Mouse (Mus musculus) neural tube, embryonic 15.5 days (tissue): ENCODE measurements around the gene Vasn. TPM values are rescaled to one million over a fixed set of nuclear protein-coding genes. Genes with fewer than 3 reads are reported as not detected.
A peak's percentile ranks its signal among the peaks of the same experiment; 100 is the strongest.

Source experiments
- ATAC-seq: fragments of 200-750 bp; cut with Nextera tagmentation; 2 replicates; pipeline ENCODE4 v1.8.0; 2017; ENCODE audit warnings: mild to moderate bottlenecking, moderate TSS enrichment, moderate library complexity; ENCODE audit not compliant: low FRiP score
- H3K27ac ChIP-seq: fragments of 300-500 bp; sonication (generic); replicated peaks from 2 replicates; pipeline ENCODE4 v1.5.1; 2015; ENCODE audit warnings: mild to moderate bottlenecking, inconsistent platforms
- H3K27me3 ChIP-seq: fragments of 300-500 bp; sonication (generic); replicated peaks from 2 replicates; pipeline ENCODE4 v1.6.1; 2015; ENCODE audit warnings: inconsistent platforms
- H3K36me3 ChIP-seq: fragments of 300-500 bp; sonication (generic); 2 replicates; pipeline ENCODE4 v1.6.1; 2015; ENCODE audit warnings: inconsistent platforms
- H3K4me1 ChIP-seq: fragments of 300-500 bp; sonication (generic); 2 replicates; pipeline ENCODE4 v1.6.1; 2015; ENCODE audit warnings: inconsistent platforms
- H3K4me2 ChIP-seq: fragments of 300-500 bp; sonication (generic); 2 replicates; pipeline ENCODE4 v1.6.1; 2015; ENCODE audit warnings: inconsistent platforms, mild to moderate bottlenecking, moderate library complexity
- H3K4me3 ChIP-seq: fragments of 300-500 bp; sonication (generic); replicated peaks from 2 replicates; pipeline ENCODE4 v1.5.1; 2015; ENCODE audit warnings: mild to moderate bottlenecking, inconsistent platforms
- H3K9ac ChIP-seq: fragments of 300-500 bp; sonication (generic); replicated peaks from 2 replicates; pipeline ENCODE4 v1.6.1; 2015; ENCODE audit warnings: mild to moderate bottlenecking, inconsistent platforms
- H3K9me3 ChIP-seq: fragments of 300-500 bp; sonication (generic); replicated peaks from 2 replicates; pipeline ENCODE4 v1.6.1; 2016; ENCODE audit warnings: inconsistent platforms
- WGBS: fragments of 180-500 bp; shearing (Covaris S2); methylation state at CpG from one replicate; pipeline ENCODE4 v1.1.7; 2015; ENCODE audit warnings: mixed read lengths; 5-methylcytosine and 5-hydroxymethylcytosine counted together
- polyA plus RNA-seq: library from polyadenylated mRNA; unstranded; fragments of >200 nt; fragmentation: Nextera tagmentation; extraction: Ambion mirVana; gene quantifications from 2 replicates; pipeline ENCODE4 v1.2.1, GENCODE M21; 2015

Gene Vasn
- polyA plus RNA-seq, 1 experiment from 2014 or later: 7.1 TPM

GRCm38 (mm10) chr16:4598891-4599543 is 40.7 kb upstream of the Vasn start:
- Histone ChIP-seq H3K36me3 (no peaks in the 10 kb centered on the region), H3K9me3 (no peaks in the 10 kb centered on the region), H3K27ac (no peak overlapping the region), H3K4me1 (peaks cover 87% of the 10 kb centered on the region), H3K4me3 (no peak overlapping the region), H3K27me3 (no peaks in the 10 kb centered on the region), H3K9ac (no peak overlapping the region; the same call in 1 of the 2 replicates), H3K4me2 (0 out of 2 replicates have a peak overlapping the region, but pooled peaks have one; percentile 95)
- no peak for ATAC-seq
- WGBS: 12% methylated on average over 6 of the region's 6 CpGs

DNA sequence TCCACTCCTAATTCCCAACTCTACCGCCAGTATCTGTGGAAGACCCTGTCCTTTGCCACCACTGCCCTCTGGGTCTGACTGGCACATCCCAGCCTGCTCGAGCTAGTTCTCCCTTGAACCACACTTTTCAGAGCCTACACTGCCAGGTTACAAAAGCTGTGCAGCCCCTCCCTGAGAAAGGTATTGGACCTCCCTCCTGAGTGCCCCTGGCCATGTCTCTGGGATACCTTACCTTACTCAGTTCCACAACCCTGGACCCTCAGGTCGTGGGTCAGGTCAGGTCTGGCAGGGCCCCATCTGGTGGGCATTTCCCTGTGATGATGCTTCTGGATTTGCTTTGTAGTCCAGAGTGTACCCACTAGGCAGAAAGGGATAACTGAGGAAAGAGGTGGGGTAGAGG is 40.1 kb upstream of the Vasn start:
- Histone ChIP-seq H3K9me3 (no peaks in the 10 kb centered on the region), H3K27ac (no peak overlapping the region; the same call in 1 of the 2 replicates), H3K27me3 (no peaks in the 10 kb centered on the region), H3K4me3 (no peak overlapping the region), H3K4me1 (peaks cover 93% of the 10 kb centered on the region), H3K9ac (no peak overlapping the region), H3K4me2 (no peak overlapping the region), H3K36me3 (no peaks in the 10 kb centered on the region)
- 85% methylated on average over 3 of the region's 3 CpGs for WGBS
- no peak for ATAC-seq

DNA sequence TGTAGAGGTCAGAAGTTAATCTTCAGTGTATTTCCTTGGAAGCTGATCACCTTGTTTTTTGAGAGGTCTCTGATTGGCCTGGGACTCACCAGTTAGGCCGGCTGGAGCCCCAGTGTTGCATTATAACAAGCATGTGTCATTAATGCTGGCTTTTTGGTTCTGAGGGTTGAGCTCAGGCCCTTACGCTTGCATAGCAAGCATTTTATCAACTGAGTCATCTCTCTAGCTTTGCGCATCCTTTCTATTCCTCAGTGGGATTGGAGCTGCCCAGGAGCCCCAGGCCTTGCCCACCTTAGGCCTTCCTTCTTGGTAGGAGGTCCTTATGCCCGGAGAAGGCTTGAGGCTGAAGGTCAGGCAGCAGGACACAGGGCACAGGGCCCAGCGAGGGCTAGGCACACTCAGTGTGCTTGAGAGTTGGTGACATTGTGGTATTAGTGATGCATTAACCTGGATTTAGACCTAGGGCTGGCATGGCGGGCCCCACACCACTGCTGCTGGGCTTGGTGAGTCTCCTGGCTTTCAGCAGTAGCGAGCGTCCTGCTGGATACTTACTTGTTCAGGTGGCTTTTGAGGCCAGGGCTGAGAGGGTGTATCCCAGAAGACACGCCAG is 38.9 kb upstream of the Vasn start:
- H3K4me3 ChIP-seq: no peak overlapping the region
- H3K27me3 ChIP-seq: no peaks in the 10 kb centered on the region
- no peaks in the 10 kb centered on the region for H3K36me3 ChIP-seq
- H3K9me3 ChIP-seq: no peaks in the 10 kb centered on the region
- H3K27ac ChIP-seq: no peak overlapping the region
- peaks cover 96% of the 10 kb centered on the region for H3K4me1 ChIP-seq
- H3K9ac ChIP-seq: no peak overlapping the region
- 84% methylated on average over 9 of the region's 9 CpGs for WGBS
- H3K4me2 ChIP-seq: no peak overlapping the region
- no peak for ATAC-seq

DNA sequence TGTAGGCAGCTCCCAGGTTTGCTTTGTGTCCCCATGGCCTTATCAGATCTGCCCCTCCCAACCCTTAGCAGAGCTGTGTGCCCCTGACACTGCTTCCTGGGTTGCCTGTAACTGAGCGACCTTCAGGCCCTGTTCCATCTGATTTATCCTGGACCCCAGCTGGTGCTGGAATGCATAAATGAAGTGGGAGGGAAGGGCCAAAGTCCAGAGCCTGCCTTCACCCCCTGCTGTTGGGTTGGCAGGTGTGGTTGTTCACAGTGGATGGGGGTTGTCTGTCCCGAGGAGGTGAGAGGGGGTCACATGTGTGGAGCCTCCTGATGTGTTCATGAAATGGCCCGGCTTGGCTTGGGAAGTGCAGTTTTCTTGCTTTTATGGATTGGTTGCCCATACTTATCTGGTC is 37.6 kb upstream of the Vasn start:
- Histone ChIP-seq H3K9ac (no peak overlapping the region), H3K9me3 (no peaks in the 10 kb centered on the region), H3K36me3 (no peaks in the 10 kb centered on the region), H3K27me3 (no peaks in the 10 kb centered on the region), H3K27ac (no peak overlapping the region; the same call in 1 of the 2 replicates), H3K4me2 (no peak overlapping the region), H3K4me1 (peaks cover 96% of the 10 kb centered on the region), H3K4me3 (no peak overlapping the region)
- 16% methylated on average over 3 of the region's 3 CpGs for WGBS
- ATAC-seq: no peak

DNA sequence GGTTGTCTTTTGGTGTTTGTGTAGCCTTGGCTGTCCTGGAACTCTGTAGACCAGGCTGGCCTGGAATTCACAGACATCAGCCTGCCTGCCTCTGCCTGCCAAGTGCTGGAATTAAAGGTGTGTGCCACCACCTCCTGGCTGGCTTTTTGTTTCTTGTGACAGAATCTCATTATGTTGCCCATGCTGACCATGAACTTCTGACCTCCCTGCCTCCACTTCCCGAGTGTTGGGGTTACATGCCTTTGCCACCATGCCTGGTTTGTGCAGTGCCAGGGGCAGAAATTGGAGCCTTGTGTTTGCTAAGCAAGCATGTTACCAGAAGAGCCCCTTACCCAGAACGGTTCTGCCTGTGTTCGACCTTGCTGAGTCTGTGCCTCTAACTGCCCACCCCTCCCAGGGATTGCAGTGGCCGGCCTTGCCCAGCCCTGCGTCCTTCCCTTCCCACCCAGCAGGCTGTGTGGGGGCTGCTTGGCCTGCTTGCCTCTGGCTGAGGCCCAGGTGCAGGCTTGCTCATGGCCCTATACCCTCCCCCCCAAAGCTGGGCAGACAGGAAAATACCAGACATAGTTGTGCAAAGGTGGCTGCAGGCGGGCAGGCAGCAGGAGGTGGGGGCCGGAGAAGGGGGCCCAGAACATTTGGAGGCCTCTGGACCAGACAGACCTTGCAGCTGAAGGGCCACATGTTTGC is 36.8 kb upstream of the Vasn start:
- H3K9ac ChIP-seq: peak overlapping the region; percentile 20; the same call in 1 of the 2 replicates
- peak overlapping the region; percentile 18; the same call in 1 of the 2 replicates for H3K27ac ChIP-seq
- no peak overlapping the region for H3K4me2 ChIP-seq
- H3K9me3 ChIP-seq: no peaks in the 10 kb centered on the region
- no peaks in the 10 kb centered on the region for H3K36me3 ChIP-seq
- no peak for ATAC-seq
- no peak overlapping the region for H3K4me3 ChIP-seq
- H3K27me3 ChIP-seq: no peaks in the 10 kb centered on the region
- H3K4me1 ChIP-seq: peaks cover 95% of the 10 kb centered on the region
- WGBS: 34% methylated on average over 7 of the region's 7 CpGs

GRCm38 (mm10) chr16:4603453-4603837 is 36.3 kb upstream of the Vasn start:
- no peak overlapping the region for H3K4me3 ChIP-seq
- H3K4me2 ChIP-seq: no peak overlapping the region
- H3K27ac ChIP-seq: 0 out of 2 replicates have a peak overlapping the region, but pooled peaks have one; percentile 18
- no peak for ATAC-seq
- H3K4me1 ChIP-seq: peaks cover 90% of the 10 kb centered on the region
- no peaks in the 10 kb centered on the region for H3K27me3 ChIP-seq
- no peaks in the 10 kb centered on the region for H3K36me3 ChIP-seq
- no peaks in the 10 kb centered on the region for H3K9me3 ChIP-seq
- 68% methylated on average over 1 of the region's 1 CpGs for WGBS
- no peak overlapping the region; the same call in 1 of the 2 replicates for H3K9ac ChIP-seq

- H3K27me3 ChIP-seq: no peaks in the 10 kb centered on the region
- peaks cover 85% of the 10 kb centered on the region for H3K4me1 ChIP-seq
- H3K4me3 ChIP-seq: no peak overlapping the region
- H3K9me3 ChIP-seq: no peaks in the 10 kb centered on the region
- WGBS: 70% methylated on average over 11 of the region's 11 CpGs
- H3K9ac ChIP-seq: no peak overlapping the region
- H3K27ac ChIP-seq: no peak overlapping the region
- H3K4me2 ChIP-seq: no peak overlapping the region
- peaks cover 5% of the 10 kb centered on the region for H3K36me3 ChIP-seq
- ATAC-seq: no peak
These were observed 35.4 kb upstream of the Vasn start for GRCm38 (mm10) chr16:4604293-4604837.

DNA sequence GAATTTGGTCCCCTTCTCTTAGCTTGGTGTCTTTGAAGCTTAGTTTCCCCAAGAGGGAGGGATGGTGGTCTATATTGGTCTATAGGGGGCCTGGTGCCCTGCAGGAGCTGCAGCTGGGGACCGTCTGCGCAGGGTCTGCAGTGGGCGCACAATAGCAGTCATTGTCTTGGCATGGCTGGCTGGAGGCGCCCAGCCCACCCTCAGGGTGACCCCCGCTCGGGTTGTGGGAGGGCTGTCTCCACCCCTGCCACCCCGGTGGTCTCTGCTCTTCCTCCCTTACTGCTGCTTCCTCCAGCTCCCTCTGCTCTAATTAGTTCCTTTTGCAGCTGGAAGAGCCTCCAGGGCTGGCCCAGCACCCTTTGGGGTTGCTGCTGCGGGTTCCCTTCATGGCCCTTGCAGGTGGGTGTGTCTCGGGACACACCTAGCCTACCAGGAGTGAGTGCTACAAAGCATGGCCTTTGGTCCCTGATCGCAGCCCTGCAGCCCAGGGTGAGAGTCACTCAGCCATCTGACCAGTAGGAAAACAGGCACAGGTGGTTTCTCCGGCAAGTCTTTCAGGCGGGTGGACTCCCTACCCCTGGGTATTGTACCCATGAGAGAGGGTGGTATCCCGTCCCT is 34.1 kb upstream of the Vasn start:
- no peak overlapping the region for H3K27ac ChIP-seq
- H3K27me3 ChIP-seq: no peaks in the 10 kb centered on the region
- ATAC-seq: no peak
- whole genome bisulfite sequencing: 41% methylated on average over 13 of the region's 13 CpGs
- H3K9me3 ChIP-seq: no peaks in the 10 kb centered on the region
- no peak overlapping the region for H3K4me2 ChIP-seq
- no peak overlapping the region for H3K9ac ChIP-seq
- H3K4me3 ChIP-seq: no peak overlapping the region
- H3K36me3 ChIP-seq: peaks cover 17% of the 10 kb centered on the region
- H3K4me1 ChIP-seq: peaks cover 73% of the 10 kb centered on the region

DNA sequence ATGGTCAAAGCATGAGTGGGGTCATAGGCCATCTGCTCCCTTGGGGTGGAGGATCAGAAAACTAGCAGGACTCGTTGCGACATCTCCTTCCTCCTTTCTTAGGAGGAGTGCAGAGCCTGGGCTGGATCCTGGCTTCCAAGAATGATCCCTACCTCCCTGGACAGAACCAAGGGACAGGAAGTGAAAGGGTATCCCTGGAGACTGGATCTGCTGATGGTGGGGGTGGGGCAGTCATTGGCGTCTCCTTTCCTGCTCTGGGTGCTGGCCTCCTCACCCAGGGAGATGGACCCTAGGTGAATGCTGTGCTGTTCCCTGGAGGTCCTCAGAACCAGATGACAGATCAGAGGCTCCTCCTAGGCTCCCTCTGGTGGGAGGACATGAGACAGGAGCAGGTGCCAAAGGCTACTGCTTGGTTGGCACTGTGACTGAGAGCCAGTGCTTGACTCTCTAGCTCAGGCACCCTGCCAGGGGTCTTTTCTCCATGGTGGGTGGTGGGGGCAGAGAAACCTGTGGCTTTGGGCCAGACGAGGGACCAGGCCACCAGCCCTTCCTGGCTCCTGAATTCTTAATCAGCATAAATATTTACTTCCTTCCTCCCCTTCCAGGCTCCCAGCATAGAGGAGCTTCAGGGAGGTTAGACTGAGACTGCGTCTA is 33.2 kb upstream of the Vasn start:
- WGBS: 44% methylated on average over 5 of the region's 5 CpGs
- peak overlapping the region; percentile 37; the same call in 1 of the 2 replicates for H3K27ac ChIP-seq

DNA sequence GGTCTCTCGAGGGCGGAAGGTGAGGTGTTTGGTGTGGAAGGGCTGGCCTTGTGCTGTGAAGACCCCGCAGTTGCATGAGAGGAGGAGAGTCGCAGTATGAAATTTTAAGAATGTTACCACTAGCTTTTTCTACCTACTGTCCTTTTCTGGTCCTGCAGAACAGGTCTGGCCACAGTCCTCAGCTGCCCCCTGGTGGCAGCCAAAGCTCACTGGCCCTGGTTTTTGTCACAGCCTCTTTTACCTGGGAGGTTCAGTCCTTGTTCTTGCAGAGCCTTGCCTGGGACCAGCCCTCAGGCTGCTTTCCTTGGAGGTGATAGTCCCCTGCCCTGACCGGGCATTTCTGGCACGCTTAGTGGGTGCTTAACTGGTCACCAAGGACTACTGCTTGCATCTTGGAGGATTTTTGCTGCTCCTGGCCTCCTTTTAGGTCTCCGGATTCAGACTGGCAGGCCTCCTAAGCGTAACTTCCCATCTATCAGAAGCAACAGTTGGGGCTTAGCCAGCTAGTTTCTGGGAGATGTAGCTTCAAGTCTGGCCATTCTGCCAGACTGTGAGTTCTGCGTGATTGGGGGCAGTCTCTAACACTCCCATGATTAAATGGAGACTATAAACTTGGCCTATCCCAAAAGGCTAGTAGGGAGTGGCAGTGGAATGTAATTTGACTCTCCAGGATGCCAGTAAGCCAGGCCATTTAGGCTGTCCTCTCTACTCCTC is 31.8 kb upstream of the Vasn start:
- Histone ChIP-seq H3K9ac (no peak overlapping the region), H3K9me3 (no peaks in the 10 kb centered on the region), H3K27ac (peak overlapping the region; percentile 55), H3K4me1 (peaks cover 53% of the 10 kb centered on the region), H3K4me2 (no peak overlapping the region), H3K27me3 (no peaks in the 10 kb centered on the region), H3K36me3 (peaks cover 35% of the 10 kb centered on the region), H3K4me3 (no peak overlapping the region)
- 57% methylated on average over 9 of the region's 9 CpGs for WGBS
- ATAC-seq: peak; percentile 49

More for the DNA sequence above, 33.2 kb upstream of the Vasn start:
- H3K36me3 ChIP-seq: peaks cover 23% of the 10 kb centered on the region
- peak; percentile 11; the same call in 1 of the 2 replicates for ATAC-seq
- H3K9me3 ChIP-seq: no peaks in the 10 kb centered on the region
- no peak overlapping the region for H3K9ac ChIP-seq
- no peaks in the 10 kb centered on the region for H3K27me3 ChIP-seq
- H3K4me1 ChIP-seq: peaks cover 65% of the 10 kb centered on the region
- H3K4me2 ChIP-seq: no peak overlapping the region
- no peak overlapping the region for H3K4me3 ChIP-seq
